Mouse (Mus musculus): ENCODE data around the gene Mef2a. TPM values are rescaled to one million over a fixed set of nuclear protein-coding genes. Genes with fewer than 3 reads are reported as not detected.

The Mef2a gene
- polyA plus RNA-seq, 1 experiment, result 52.6 TPM

GRCm38 (mm10) chr7:67207701-67208100 is 165.0 kb downstream of the Mef2a start:
- no peak overlapping the region for H3K4me3 ChIP-seq (replicated peaks; ENCODE audit: extremely low read depth, low read depth, low read length)
- WGBS, result 59% methylated on average over 6 of the region's 6 CpGs
- H3K4me1 ChIP-seq (ENCODE audit: control insufficient read depth, insufficient read depth, low read length), result no peaks in the 10 kb centered on the region
- DNase-seq, result no peak
- no peak for TF ChIP-seq POLR2A (IDR thresholded peaks at IDR 0.05; ENCODE audit: borderline replicate concordance, extremely low read depth, low read depth, low read length)
- TF ChIP-seq CTCF (IDR thresholded peaks at IDR 0.05; ENCODE audit: insufficient read depth, low read length), result no peak

- no peaks in the 10 kb centered on the region for H3K4me1 ChIP-seq (ENCODE audit: control insufficient read depth, insufficient read depth, low read length)
- DNase-seq, result no peak
- WGBS, result 70% methylated on average over 10 of the region's 10 CpGs
- H3K4me3 ChIP-seq (replicated peaks; ENCODE audit: extremely low read depth, low read depth, low read length), result no peak overlapping the region
- TF ChIP-seq POLR2A (IDR thresholded peaks at IDR 0.05; ENCODE audit: borderline replicate concordance, extremely low read depth, low read depth, low read length) (no peak), CTCF (IDR thresholded peaks at IDR 0.05; ENCODE audit: insufficient read depth, low read length) (no peak)
Observed at GRCm38 (mm10) chr7:67206496-67206895, 166.2 kb downstream of the Mef2a start.

- Histone ChIP-seq H3K4me3 (replicated peaks; ENCODE audit: extremely low read depth, low read depth, low read length) (no peak overlapping the region), H3K4me1 (ENCODE audit: control insufficient read depth, insufficient read depth, low read length) (no peaks in the 10 kb centered on the region)
- DNase-seq, result no peak
- TF ChIP-seq POLR2A (IDR thresholded peaks at IDR 0.05; ENCODE audit: borderline replicate concordance, extremely low read depth, low read depth, low read length), result no peak
- no peak for TF ChIP-seq CTCF (IDR thresholded peaks at IDR 0.05; ENCODE audit: insufficient read depth, low read length)
- WGBS, result 86% methylated on average over 9 of the region's 9 CpGs
Observed at GRCm38 (mm10) chr7:67205734-67206425, 166.8 kb downstream of the Mef2a start.

- 74% methylated on average over 3 of the region's 3 CpGs for WGBS
- TF ChIP-seq POLR2A (IDR thresholded peaks at IDR 0.05; ENCODE audit: borderline replicate concordance, extremely low read depth, low read depth, low read length) (no peak), CTCF (IDR thresholded peaks at IDR 0.05; ENCODE audit: insufficient read depth, low read length) (no peak)
- no peaks in the 10 kb centered on the region for H3K4me1 ChIP-seq (ENCODE audit: control insufficient read depth, insufficient read depth, low read length)
- no peak for DNase-seq
- H3K4me3 ChIP-seq (replicated peaks; ENCODE audit: extremely low read depth, low read depth, low read length), result no peak overlapping the region
Observed at GRCm38 (mm10) chr7:67203625-67204024, 169.0 kb downstream of the Mef2a start.

GRCm38 (mm10) chr7:67199412-67199811 is 173.2 kb downstream of the Mef2a start:
- WGBS, result 16% methylated on average over 10 of the region's 10 CpGs
- no peaks in the 10 kb centered on the region for H3K4me1 ChIP-seq (ENCODE audit: control insufficient read depth, insufficient read depth, low read length)
- DNase-seq, result peak; percentile 55
- no peak for TF ChIP-seq POLR2A (IDR thresholded peaks at IDR 0.05; ENCODE audit: borderline replicate concordance, extremely low read depth, low read depth, low read length)
- TF ChIP-seq CTCF (IDR thresholded peaks at IDR 0.05; ENCODE audit: insufficient read depth, low read length), result peak; percentile 93
- H3K4me3 ChIP-seq (replicated peaks; ENCODE audit: extremely low read depth, low read depth, low read length), result no peak overlapping the region

GRCm38 (mm10) chr7:67183786-67184185 is 188.9 kb downstream of the Mef2a start:
- no peaks in the 10 kb centered on the region for H3K4me1 ChIP-seq (ENCODE audit: control insufficient read depth, insufficient read depth, low read length)
- DNase-seq, result no peak
- TF ChIP-seq POLR2A (IDR thresholded peaks at IDR 0.05; ENCODE audit: borderline replicate concordance, extremely low read depth, low read depth, low read length), result no peak
- TF ChIP-seq CTCF (IDR thresholded peaks at IDR 0.05; ENCODE audit: insufficient read depth, low read length), result no peak
- 47% methylated on average over 4 of the region's 4 CpGs for WGBS
- H3K4me3 ChIP-seq (replicated peaks; ENCODE audit: extremely low read depth, low read depth, low read length), result no peak overlapping the region

Other genes with a start within 250 kb of the Mef2a start
- 8.1 and 11.1 TPM in 2 replicates for gene Lysmd4, start 150.3 kb downstream of the Mef2a start, polyA plus RNA-seq (2012; rRNA removed)

Measured in lung, adult 2 months (tissue).